Mouse (Mus musculus): Measurements from ENCODE around the gene St6galnac3. TPM values are rescaled to one million over a fixed set of nuclear protein-coding genes. Genes with fewer than 3 reads are reported as not detected.

Gene St6galnac3
- total and polyA plus RNA-seq, 2 experiments from 2014 or later: 6.9 to 11.9 TPM

GRCm38 (mm10) chr3:153421060-153421917 lies 303.7 kb downstream of the St6galnac3 start:
- ATAC-seq (ENCODE audit: low FRiP score) (no peak), DNase-seq (ENCODE audit: low spot score) (peak; percentile 21)
- Histone ChIP-seq H3K4me1 (ENCODE audit: insufficient read depth, low read length) (peaks cover 4% of the 10 kb centered on the region; the same call in 1 of the 2 replicates), H3K27me3 (ENCODE audit: insufficient read depth, low read length) (no peaks in the 10 kb centered on the region), H3K4me2 (ENCODE audit: low read depth, low read length, poor library complexity, severe bottlenecking) (no peak overlapping the region), H3K9ac (replicated peaks; ENCODE audit: low read length, poor library complexity, severe bottlenecking) (no peak overlapping the region), H3K36me3 (ENCODE audit: insufficient read depth, low read length) (no peaks in the 10 kb centered on the region), H3K4me3 (ENCODE audit: low read depth, low read length) (no peak overlapping the region), H3K27ac (ENCODE audit: low read depth, low read length) (no peak overlapping the region), H3K9me3 (ENCODE audit: low read length) (no peaks in the 10 kb centered on the region)
- no peak for TF ChIP-seq CTCF (IDR thresholded peaks at IDR 0.05)
- WGBS: 60% methylated on average over 14 of the region's 14 CpGs

- WGBS: 83% methylated on average over 7 of the region's 7 CpGs
- TF ChIP-seq CTCF (IDR thresholded peaks at IDR 0.05): no peak
These were observed 305.6 kb downstream of the St6galnac3 start for GRCm38 (mm10) chr3:153419331-153419730.

GRCm38 (mm10) chr3:153417001-153417400 lies 308.0 kb downstream of the St6galnac3 start:
- Histone ChIP-seq H3K4me2 (ENCODE audit: low read depth, low read length, poor library complexity, severe bottlenecking) (no peak overlapping the region), H3K27me3 (ENCODE audit: insufficient read depth, low read length) (no peaks in the 10 kb centered on the region), H3K27ac (ENCODE audit: low read depth, low read length) (no peak overlapping the region), H3K9me3 (ENCODE audit: low read length) (no peaks in the 10 kb centered on the region), H3K4me1 (ENCODE audit: insufficient read depth, low read length) (peaks cover 2% of the 10 kb centered on the region; the same call in 1 of the 2 replicates), H3K4me3 (ENCODE audit: low read depth, low read length) (no peak overlapping the region), H3K9ac (replicated peaks; ENCODE audit: low read length, poor library complexity, severe bottlenecking) (no peak overlapping the region), H3K36me3 (ENCODE audit: insufficient read depth, low read length) (no peaks in the 10 kb centered on the region)
- WGBS: 31% methylated on average over 9 of the region's 9 CpGs
- TF ChIP-seq CTCF (IDR thresholded peaks at IDR 0.05): no peak
- ATAC-seq (ENCODE audit: low FRiP score): no peak
- DNase-seq (ENCODE audit: low spot score): no peak

More at GRCm38 (mm10) chr3:153419331-153419730, 305.6 kb downstream of the St6galnac3 start:
- Histone ChIP-seq H3K4me3 (ENCODE audit: low read depth, low read length) (no peak overlapping the region), H3K9me3 (ENCODE audit: low read length) (no peaks in the 10 kb centered on the region), H3K4me2 (ENCODE audit: low read depth, low read length, poor library complexity, severe bottlenecking) (no peak overlapping the region), H3K27me3 (ENCODE audit: insufficient read depth, low read length) (no peaks in the 10 kb centered on the region), H3K4me1 (ENCODE audit: insufficient read depth, low read length) (peaks cover 4% of the 10 kb centered on the region; the same call in 1 of the 2 replicates), H3K36me3 (ENCODE audit: insufficient read depth, low read length) (no peaks in the 10 kb centered on the region), H3K9ac (replicated peaks; ENCODE audit: low read length, poor library complexity, severe bottlenecking) (no peak overlapping the region), H3K27ac (ENCODE audit: low read depth, low read length) (no peak overlapping the region)
- DNase-seq (ENCODE audit: low spot score) (no peak), ATAC-seq (ENCODE audit: low FRiP score) (no peak)

GRCm38 (mm10) chr3:153416383-153416782 lies 308.6 kb downstream of the St6galnac3 start:
- DNase-seq (ENCODE audit: low spot score) (peak; percentile 46), ATAC-seq (ENCODE audit: low FRiP score) (no peak)
- no peaks in the 10 kb centered on the region for H3K9me3 ChIP-seq (ENCODE audit: low read length)
- H3K4me2 ChIP-seq (ENCODE audit: low read depth, low read length, poor library complexity, severe bottlenecking): no peak overlapping the region
- no peaks in the 10 kb centered on the region for H3K36me3 ChIP-seq (ENCODE audit: insufficient read depth, low read length)
- no peak overlapping the region for H3K27ac ChIP-seq (ENCODE audit: low read depth, low read length)
- no peak for TF ChIP-seq CTCF (IDR thresholded peaks at IDR 0.05)
- H3K4me1 ChIP-seq (ENCODE audit: insufficient read depth, low read length): no peaks in the 10 kb centered on the region
- H3K9ac ChIP-seq (replicated peaks; ENCODE audit: low read length, poor library complexity, severe bottlenecking): no peak overlapping the region
- no peak overlapping the region for H3K4me3 ChIP-seq (ENCODE audit: low read depth, low read length)
- 81% methylated on average over 4 of the region's 4 CpGs for WGBS
- H3K27me3 ChIP-seq (ENCODE audit: insufficient read depth, low read length): no peaks in the 10 kb centered on the region

- Histone ChIP-seq H3K4me3 (ENCODE audit: low read depth, low read length) (no peak overlapping the region), H3K36me3 (ENCODE audit: insufficient read depth, low read length) (no peaks in the 10 kb centered on the region), H3K9me3 (ENCODE audit: low read length) (no peaks in the 10 kb centered on the region), H3K27me3 (ENCODE audit: insufficient read depth, low read length) (no peaks in the 10 kb centered on the region), H3K4me2 (ENCODE audit: low read depth, low read length, poor library complexity, severe bottlenecking) (no peak overlapping the region), H3K4me1 (ENCODE audit: insufficient read depth, low read length) (no peaks in the 10 kb centered on the region), H3K27ac (ENCODE audit: low read depth, low read length) (no peak overlapping the region), H3K9ac (replicated peaks; ENCODE audit: low read length, poor library complexity, severe bottlenecking) (no peak overlapping the region)
- TF ChIP-seq CTCF (IDR thresholded peaks at IDR 0.05): no peak
- 92% methylated on average over 2 of the region's 2 CpGs for WGBS
- DNase-seq (ENCODE audit: low spot score) (no peak), ATAC-seq (ENCODE audit: low FRiP score) (no peak)
These were observed 310.8 kb downstream of the St6galnac3 start for GRCm38 (mm10) chr3:153414132-153414531.

- H3K4me2 ChIP-seq (ENCODE audit: low read depth, low read length, poor library complexity, severe bottlenecking): no peak overlapping the region
- H3K9ac ChIP-seq (replicated peaks; ENCODE audit: low read length, poor library complexity, severe bottlenecking): no peak overlapping the region
- H3K4me3 ChIP-seq (ENCODE audit: low read depth, low read length): no peak overlapping the region
- ATAC-seq (ENCODE audit: low FRiP score) (no peak), DNase-seq (ENCODE audit: low spot score) (peak; percentile 42)
- WGBS: 49% methylated on average over 9 of the region's 9 CpGs
- no peaks in the 10 kb centered on the region for H3K27me3 ChIP-seq (ENCODE audit: insufficient read depth, low read length)
- H3K9me3 ChIP-seq (ENCODE audit: low read length): no peaks in the 10 kb centered on the region
- H3K4me1 ChIP-seq (ENCODE audit: insufficient read depth, low read length): peaks cover 7% of the 10 kb centered on the region; the same call in 1 of the 2 replicates
- no peak overlapping the region for H3K27ac ChIP-seq (ENCODE audit: low read depth, low read length)
- H3K36me3 ChIP-seq (ENCODE audit: insufficient read depth, low read length): no peaks in the 10 kb centered on the region
- no peak for TF ChIP-seq CTCF (IDR thresholded peaks at IDR 0.05)
These were observed 315.7 kb downstream of the St6galnac3 start for GRCm38 (mm10) chr3:153409286-153409685.

All from midbrain, postnatal 0 days (tissue).